Mouse (Mus musculus) right cerebral cortex, adult 2 months (tissue): Measurements from ENCODE around the gene Efhd2.

ENCODE experiments used
- DNase-seq, 2 experiments: peaks; one replicate each; pipeline ENCODE4 v3.0.0; 2021 to 2022; ENCODE audit warnings: low spot score in 2 of 2

Gene Efhd2

GRCm38 (mm10) chr4:141881289-141881914 is 6.7 kb upstream of the Efhd2 start:
- DNase-seq: no peak

GRCm38 (mm10) chr4:141879875-141880274 is 5.2 kb upstream of the Efhd2 start:
- DNase-seq: no peak

GRCm38 (mm10) chr4:141879074-141879473 is 4.4 kb upstream of the Efhd2 start:
- peak in 1 of 2 experiments; percentile 56 for DNase-seq

- DNase-seq: no peak
Measured at GRCm38 (mm10) chr4:141878621-141879020, 3.9 kb upstream of the Efhd2 start.

GRCm38 (mm10) chr4:141875481-141876108 is 875 bp upstream of the Efhd2 start:
- no peak for DNase-seq

- no peak for DNase-seq
Measured at GRCm38 (mm10) chr4:141874111-141874600, 564 bp downstream of the Efhd2 start.

- no peak for DNase-seq
Measured at GRCm38 (mm10) chr4:141872977-141873376, 1.7 kb downstream of the Efhd2 start.

GRCm38 (mm10) chr4:141871909-141872308 is 2.8 kb downstream of the Efhd2 start:
- DNase-seq: peak in 1 of 2 experiments; percentile 54

- no peak for DNase-seq
Measured at GRCm38 (mm10) chr4:141871333-141871725, 3.4 kb downstream of the Efhd2 start.

- no peak for DNase-seq
Measured at GRCm38 (mm10) chr4:141870666-141871332, 3.9 kb downstream of the Efhd2 start.

- peak in 1 of 2 experiments; percentile 19 for DNase-seq
Measured at GRCm38 (mm10) chr4:141869436-141870215, 5.1 kb downstream of the Efhd2 start.

GRCm38 (mm10) chr4:141868051-141868450 is 6.7 kb downstream of the Efhd2 start:
- DNase-seq: no peak

GRCm38 (mm10) chr4:141867498-141867897 is 7.2 kb downstream of the Efhd2 start:
- DNase-seq: peak in 1 of 2 experiments; percentile 56

- peak in 1 of 2 experiments; percentile 50 for DNase-seq
Measured at GRCm38 (mm10) chr4:141866933-141867490, 7.7 kb downstream of the Efhd2 start.

GRCm38 (mm10) chr4:141865600-141865999 is 9.1 kb downstream of the Efhd2 start:
- no peak for DNase-seq

- no peak for DNase-seq
Measured at GRCm38 (mm10) chr4:141865006-141865405, 9.7 kb downstream of the Efhd2 start.

GRCm38 (mm10) chr4:141864506-141864905 is 10.2 kb downstream of the Efhd2 start:
- DNase-seq: no peak

GRCm38 (mm10) chr4:141863726-141864280 is 10.9 kb downstream of the Efhd2 start:
- no peak for DNase-seq

GRCm38 (mm10) chr4:141862867-141863266 is 11.9 kb downstream of the Efhd2 start:
- DNase-seq: no peak

GRCm38 (mm10) chr4:141861591-141862295 is 13.0 kb downstream of the Efhd2 start:
- no peak for DNase-seq
